Mouse (Mus musculus) CH12.LX (cell line): ENCODE data around the gene March7. TPM values are rescaled to one million over a fixed set of nuclear protein-coding genes. Genes with fewer than 3 reads are reported as not detected.
A peak's percentile ranks its signal among the peaks of the same experiment; 100 is the strongest.

Source experiments
- DNase-seq: peaks from one replicate; pipeline ENCODE4 v3.0.0-alpha.2; 2013; ENCODE audit errors: extremely low read depth
- H3K27ac ChIP-seq: 2 replicates; pipeline ENCODE4 v1.5.1; 2012; ENCODE audit warnings: low read depth, mild to moderate bottlenecking, control low read depth, moderate library complexity; ENCODE audit not compliant: insufficient read depth
- H3K27me3 ChIP-seq: replicated peaks from 2 replicates; pipeline ENCODE3; 2012; ENCODE audit warnings: inconsistent platforms
- H3K36me3 ChIP-seq, 2 experiments: replicated peaks in 1 of 2; 2 replicates each; pipeline versions ENCODE3 to v1.6.1; 2012; ENCODE audit warnings: inconsistent platforms in 1 of 2, low read length in 1 of 2, mild to moderate bottlenecking in 1 of 2, mixed read lengths in 1 of 2, moderate library complexity in 1 of 2; ENCODE audit not compliant: control insufficient read depth in 1 of 2, insufficient read depth in 1 of 2
- H3K4me1 ChIP-seq, 2 experiments: 2 replicates each; pipeline ENCODE4 v1.6.1; 2012; ENCODE audit warnings: inconsistent platforms in 1 of 2, moderate library complexity in 1 of 2; ENCODE audit not compliant: insufficient read depth in 2 of 2, control insufficient read depth in 1 of 2
- H3K4me2 ChIP-seq: 2 replicates; pipeline ENCODE4 v1.6.1; 2012; ENCODE audit warnings: low read depth, mild to moderate bottlenecking, control low read depth; ENCODE audit not compliant: poor library complexity, insufficient read depth, severe bottlenecking
- H3K4me3 ChIP-seq, 3 experiments: fragments of 150-350 bp in 1 of 3; sonication (generic) in 1 of 3; replicated peaks in 1 of 3; 2 replicates each; pipeline versions ENCODE3 to v1.5.1; 2011 to 2012; ENCODE audit warnings: low read depth in 2 of 3, low read length in 2 of 3, mild to moderate bottlenecking in 2 of 3, moderate library complexity in 2 of 3, control low read depth in 1 of 3, improper control_type of control experiment in 1 of 3, inconsistent platforms in 1 of 3, mixed read lengths in 1 of 3; ENCODE audit not compliant: poor library complexity in 1 of 3
- H3K79me2 ChIP-seq: replicated peaks from 2 replicates; pipeline ENCODE4 v1.6.1; 2012; ENCODE audit warnings: mild to moderate bottlenecking, moderate library complexity; ENCODE audit not compliant: control insufficient read depth, poor library complexity, insufficient read depth, severe bottlenecking; ENCODE audit errors: extremely low read depth
- H3K9ac ChIP-seq: 2 replicates; pipeline ENCODE4 v1.6.1; 2012; ENCODE audit warnings: low read depth, mild to moderate bottlenecking, control low read depth, moderate library complexity; ENCODE audit not compliant: insufficient read depth
- H3K9me3 ChIP-seq: replicated peaks from 2 replicates; pipeline ENCODE3; 2012; ENCODE audit warnings: low read length, inconsistent platforms, mixed read lengths
- BHLHE40 ChIP-seq: IDR thresholded peaks from 2 replicates; pipeline ENCODE4 v1.6.1; 2011; ENCODE audit warnings: mild to moderate bottlenecking, low read depth, low read length, improper control_type of control experiment
- CHD2 ChIP-seq: IDR thresholded peaks from 2 replicates; pipeline ENCODE4 v1.6.1; 2011; ENCODE audit warnings: low read length, improper control_type of control experiment
- ELF1 ChIP-seq: IDR thresholded peaks from 2 replicates; pipeline ENCODE4 v1.6.1; 2014; ENCODE audit warnings: low read depth, mild to moderate bottlenecking, inconsistent platforms, low read length, improper control_type of control experiment
- EP300 ChIP-seq: IDR thresholded peaks from 2 replicates; pipeline ENCODE4 v1.6.1; 2011; ENCODE audit warnings: low read length, improper control_type of control experiment
- ETS1 ChIP-seq: conservative IDR thresholded peaks from 2 replicates; pipeline ENCODE4 v1.6.1; 2012; ENCODE audit warnings: low read depth, mild to moderate bottlenecking, inconsistent platforms, low read length, improper control_type of control experiment, moderate library complexity
- GABPA ChIP-seq: IDR thresholded peaks from 2 replicates; pipeline ENCODE4 v1.6.1; 2012; ENCODE audit warnings: low read depth, low read length, improper control_type of control experiment, inconsistent platforms; ENCODE audit not compliant: insufficient replicate concordance
- HCFC1 ChIP-seq: IDR thresholded peaks from 2 replicates; pipeline ENCODE4 v1.6.1; 2012; ENCODE audit warnings: low read depth, mild to moderate bottlenecking, inconsistent platforms, low read length, improper control_type of control experiment
- IRF4 ChIP-seq: IDR thresholded peaks from 2 replicates; pipeline ENCODE4 v1.6.1; 2014; ENCODE audit warnings: low read depth, mild to moderate bottlenecking, inconsistent platforms, low read length, improper control_type of control experiment
- JUN ChIP-seq: IDR thresholded peaks from 2 replicates; pipeline ENCODE4 v1.6.1; 2011; ENCODE audit warnings: low read depth, mild to moderate bottlenecking, low read length, improper control_type of control experiment, moderate library complexity; ENCODE audit not compliant: insufficient read depth
- KAT2A ChIP-seq: IDR thresholded peaks from 2 replicates; pipeline ENCODE4 v1.6.1; 2012; ENCODE audit warnings: low read length, improper control_type of control experiment, inconsistent platforms; ENCODE audit not compliant: insufficient replicate concordance
- MAFK ChIP-seq: IDR thresholded peaks from 2 replicates; pipeline ENCODE4 v1.6.1; 2011; ENCODE audit warnings: low read length, improper control_type of control experiment; ENCODE audit not compliant: insufficient replicate concordance
- MAZ ChIP-seq: IDR thresholded peaks from 2 replicates; pipeline ENCODE4 v1.6.1; 2012; ENCODE audit warnings: low read depth, mild to moderate bottlenecking, inconsistent platforms, low read length, improper control_type of control experiment, moderate library complexity
- MEF2A ChIP-seq: IDR thresholded peaks from 2 replicates; pipeline ENCODE4 v1.6.1; 2014; ENCODE audit warnings: low read depth, mild to moderate bottlenecking, inconsistent platforms, low read length, improper control_type of control experiment, borderline replicate concordance
- MXI1 ChIP-seq: IDR thresholded peaks from 2 replicates; pipeline ENCODE4 v1.6.1; 2011; ENCODE audit warnings: mild to moderate bottlenecking, low read depth, low read length, improper control_type of control experiment
- MYC ChIP-seq: IDR thresholded peaks from 2 replicates; pipeline ENCODE4 v1.6.1; 2011; ENCODE audit warnings: low read depth, mild to moderate bottlenecking, improper control_type of control experiment, low read length
- NELFE ChIP-seq: IDR thresholded peaks from 2 replicates; pipeline ENCODE4 v1.6.1; 2011; ENCODE audit warnings: low read depth, low read length, improper control_type of control experiment
- NRF1 ChIP-seq: IDR thresholded peaks from 2 replicates; pipeline ENCODE4 v1.6.1; 2014; ENCODE audit warnings: low read depth, mild to moderate bottlenecking, inconsistent platforms, low read length, improper control_type of control experiment, moderate library complexity
- POLR2A ChIP-seq: IDR thresholded peaks from 2 replicates; pipeline ENCODE4 v1.6.1; 2011; ENCODE audit warnings: low read depth, mild to moderate bottlenecking, improper control_type of control experiment, low read length
- POLR2AphosphoS2 ChIP-seq: IDR thresholded peaks from 2 replicates; pipeline ENCODE4 v1.6.1; 2011; ENCODE audit warnings: low read depth, low read length, improper control_type of control experiment
- RAD21 ChIP-seq: IDR thresholded peaks from 2 replicates; pipeline ENCODE4 v1.6.1; 2011; ENCODE audit warnings: low read depth, mild to moderate bottlenecking, low read length, improper control_type of control experiment, moderate library complexity
- RCOR1 ChIP-seq: conservative IDR thresholded peaks from 2 replicates; pipeline ENCODE4 v1.6.1; 2012; ENCODE audit warnings: low read depth, mild to moderate bottlenecking, inconsistent platforms, low read length, improper control_type of control experiment
- SMC3 ChIP-seq: IDR thresholded peaks from 2 replicates; pipeline ENCODE4 v1.6.1; 2011; ENCODE audit warnings: low read depth, low read length, improper control_type of control experiment
- TBP ChIP-seq: conservative IDR thresholded peaks from 2 replicates; pipeline ENCODE4 v1.6.1; 2011; ENCODE audit warnings: low read depth, low read length, improper control_type of control experiment
- UBTF ChIP-seq: IDR thresholded peaks from 2 replicates; pipeline ENCODE4 v1.6.1; 2012; ENCODE audit warnings: low read depth, mild to moderate bottlenecking, inconsistent platforms, low read length, improper control_type of control experiment, moderate library complexity
- USF1 ChIP-seq: IDR thresholded peaks from 2 replicates; pipeline ENCODE4 v1.6.1; 2014; ENCODE audit warnings: low read depth, mild to moderate bottlenecking, inconsistent platforms, low read length, improper control_type of control experiment
- USF2 ChIP-seq: conservative IDR thresholded peaks from 2 replicates; pipeline ENCODE4 v1.6.1; 2011; ENCODE audit warnings: low read depth, low read length, improper control_type of control experiment
- ZC3H11A ChIP-seq: IDR thresholded peaks from 2 replicates; pipeline ENCODE4 v1.6.1; 2012; ENCODE audit warnings: low read depth, mild to moderate bottlenecking, inconsistent platforms, low read length, improper control_type of control experiment
- ZKSCAN1 ChIP-seq: IDR thresholded peaks from 2 replicates; pipeline ENCODE4 v1.6.1; 2012; ENCODE audit warnings: low read depth, inconsistent platforms, low read length, improper control_type of control experiment, borderline replicate concordance
- ZMIZ1 ChIP-seq: IDR thresholded peaks from 2 replicates; pipeline ENCODE4 v1.6.1; 2012; ENCODE audit warnings: low read depth, mild to moderate bottlenecking, inconsistent platforms, low read length, improper control_type of control experiment
- ZNF384 ChIP-seq: IDR thresholded peaks from 2 replicates; pipeline ENCODE4 v1.6.1; 2012; ENCODE audit warnings: low read depth, low read length, improper control_type of control experiment, inconsistent platforms
- dilution Hi-C: fragments of 300-500 bp; cut with MboI; formaldehyde crosslinking; loops from 2 replicates; pipeline ENCODE4 v1.14.3; 2020; ENCODE audit warnings: low sequenced_read_pairs; ENCODE audit not compliant: extremely low pct_unique_long_range_greater_than_20kb, extremely low pct_ligation_motif_present
- in situ Hi-C: fragments of 300-500 bp; cut with MboI; formaldehyde crosslinking; loops from 3 replicates; pipeline ENCODE4 v1.14.3; 2019; ENCODE audit warnings: low sequenced_read_pairs, low pct_ligation_motif_present, low pct_unique_long_range_greater_than_20kb, mixed read lengths
- polyA plus RNA-seq: library from polyadenylated mRNA; unstranded; fragments of >175 nt; gene quantifications from 2 replicates; pipeline ENCODE4 v1.2.1, GENCODE M21; 2012; ENCODE audit warnings: low read depth; ENCODE audit not compliant: insufficient read length
- total RNA-seq, 2 experiments: library from RNA; depleted of rRNA; stranded (reverse); fragments of 300-350 nt in 1 of 2; fragments of >200 nt in 1 of 2; gene quantifications; 2 replicates each; pipeline ENCODE4 v1.2.3; 2012 to 2014

The March7 gene
- total and polyA plus RNA-seq, 3 experiments = 44.5 to 121 (median 53.7) TPM

DNA sequence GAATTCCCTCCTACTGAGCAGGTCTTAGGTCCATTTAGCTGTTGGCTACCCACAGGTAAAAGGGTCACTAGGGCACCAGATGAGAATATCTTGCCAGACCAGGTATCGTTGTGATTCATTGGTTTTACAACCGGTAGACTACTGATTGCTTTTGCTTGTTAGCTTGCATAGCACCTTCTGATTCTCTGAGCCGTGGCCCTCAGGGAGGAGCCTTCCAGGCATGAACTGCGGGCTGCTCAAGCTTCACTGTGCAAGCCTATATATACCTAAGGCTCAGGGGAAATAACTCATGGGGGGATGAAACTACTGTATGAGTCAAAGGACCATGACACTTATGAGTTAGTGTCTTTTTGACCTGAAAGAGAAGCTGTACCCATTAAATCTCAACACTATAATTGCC lies 42.8 kb upstream of the March7 start:
- H3K4me2 ChIP-seq = no peak overlapping the region
- in situ Hi-C loops = no loop called here
- no peaks in the 10 kb centered on the region for H3K79me2 ChIP-seq
- no peak overlapping the region for H3K4me3 ChIP-seq
- H3K4me1 ChIP-seq = peaks cover 4 to 20% of the 10 kb centered on the region in 2 experiments; a peak in 3 of 4 replicates
- H3K36me3 ChIP-seq = no peaks in the 10 kb centered on the region
- H3K27me3 ChIP-seq = no peaks in the 10 kb centered on the region
- no peak overlapping the region for H3K27ac ChIP-seq
- dilution Hi-C loops = no loop called here
- H3K9me3 ChIP-seq = peaks cover 6% of the 10 kb centered on the region
- DNase-seq = no peak
- no peak overlapping the region for H3K9ac ChIP-seq
- no peak for TF ChIP-seq POLR2A
- no peak for TF ChIP-seq POLR2AphosphoS2

DNA sequence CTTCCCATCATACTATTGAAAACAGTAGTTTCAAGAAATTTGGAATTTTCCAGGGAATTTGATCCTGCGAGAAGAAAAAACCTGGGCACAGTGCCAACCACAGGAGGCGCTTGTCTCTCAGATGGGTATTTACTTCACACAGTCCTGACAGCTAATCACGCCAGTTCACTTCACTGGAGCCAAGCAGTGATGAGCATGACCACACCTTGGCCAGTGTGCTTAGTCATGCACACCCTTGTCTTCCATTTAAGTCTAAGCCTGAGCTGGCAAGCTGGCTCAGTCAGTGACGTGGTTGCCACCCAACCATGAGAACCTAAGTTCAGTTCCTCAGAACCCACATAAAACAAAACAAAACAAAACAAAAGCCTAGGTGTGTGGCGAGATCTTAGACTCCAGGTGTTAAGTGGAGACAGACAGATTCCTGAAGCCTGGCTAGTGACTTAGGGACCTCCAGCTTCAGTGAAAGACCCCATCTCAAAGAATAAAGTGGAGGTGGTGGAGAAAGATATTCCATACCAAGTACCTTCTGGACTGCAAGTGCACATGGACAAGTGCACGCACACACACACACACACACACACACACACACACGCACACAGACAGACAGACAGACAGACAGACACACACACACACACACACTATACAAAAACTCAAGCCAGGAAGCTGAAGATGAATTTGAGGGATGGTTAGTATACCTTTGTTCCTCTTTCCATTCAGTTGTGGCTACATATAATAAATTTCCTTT lies 37.7 kb upstream of the March7 start:
- Histone ChIP-seq H3K9me3 (peaks cover 11% of the 10 kb centered on the region), H3K4me3 (peak overlapping the region in 2 of 3 experiments; percentile 8 to 23), H3K4me1 (peaks cover 3 to 45% of the 10 kb centered on the region in 2 experiments; a peak in 3 of 4 replicates), H3K27ac (peak overlapping the region; percentile 67), H3K36me3 (no peaks in the 10 kb centered on the region), H3K4me2 (peak overlapping the region; percentile 69), H3K27me3 (no peaks in the 10 kb centered on the region), H3K9ac (no peak overlapping the region), H3K79me2 (no peaks in the 10 kb centered on the region)
- peak; percentile 86 for DNase-seq
- in situ Hi-C loops (no loop called here), dilution Hi-C loops (no loop called here)
- TF ChIP-seq MAZ (no peak), ZNF384 (0 out of 2 replicates have a peak, but pooled peaks have one; percentile 10), ELF1 (no peak), IRF4 (0 out of 2 replicates have a peak, but pooled peaks have one; percentile 13), USF1 (no peak), SMC3 (no peak; the same call in 1 of the 2 replicates), ZMIZ1 (no peak), POLR2A (no peak; the same call in 1 of the 2 replicates), JUN (no peak), NRF1 (no peak), CHD2 (no peak), MEF2A (no peak), EP300 (peak; percentile 37; the same call in 1 of the 2 replicates), HCFC1 (0 out of 2 replicates have a peak, but pooled peaks have one; percentile 17), MXI1 (peak; percentile 64; the same call in 1 of the 2 replicates), MYC (no peak), USF2 (no peak), GABPA (no peak), RCOR1 (peak; percentile 21; the same call in 1 of the 2 replicates), ZC3H11A (no peak), RAD21 (no peak; the same call in 1 of the 2 replicates), KAT2A (no peak), UBTF (0 out of 2 replicates have a peak, but pooled peaks have one; percentile 27), TBP (no peak), MAFK (peak; percentile 63; the same call in 1 of the 2 replicates), ZKSCAN1 (no peak), ETS1 (peak; percentile 50; the same call in 1 of the 2 replicates), NELFE (peak; percentile 41; the same call in 1 of the 2 replicates), BHLHE40 (no peak)
